Mouse (Mus musculus): ENCODE data around the gene Tns3. TPM values are rescaled to one million over a fixed set of nuclear protein-coding genes. Genes with fewer than 3 reads are reported as not detected.
A peak's percentile ranks its signal among the peaks of the same experiment; 100 is the strongest.

Tns3 gene
- 10 to 100 TPM; 29.6 to 30.6 TPM for total RNA-seq (2021)
- long read RNA-seq, experiment 1, partial matches to known transcripts = 1 of 6 reads
- long read RNA-seq, experiment 1, other reads (novel, unspliced or antisense) = 5 of 6 reads
- long read RNA-seq, experiment 2, full-length matches to known transcripts = 1 of 7 reads
- long read RNA-seq, experiment 2, partial matches to known transcripts = 1 of 7 reads
- long read RNA-seq, experiment 2, other reads (novel, unspliced or antisense) = 5 of 7 reads

DNA sequence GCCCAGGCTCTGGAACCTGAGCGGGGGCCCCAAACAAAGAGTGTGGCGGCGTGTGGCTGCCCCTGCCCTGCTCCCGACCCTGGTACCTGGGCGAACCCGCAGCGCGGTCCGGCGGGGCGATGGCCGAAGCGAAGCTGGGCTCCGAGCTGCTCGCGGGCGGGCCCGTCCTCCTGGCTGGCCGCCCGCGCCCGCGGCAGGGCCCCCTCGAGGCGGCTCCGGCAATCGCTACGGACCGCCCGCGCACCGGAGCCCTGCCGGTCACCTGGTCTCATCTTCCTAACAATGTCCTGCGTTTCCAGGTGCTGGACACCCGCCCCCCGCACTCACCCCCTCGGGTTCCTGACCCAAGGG, at the start of gene Tns3:
Tns3 (minus strand) TSS at position 143 of the 351 bp plus-strand sequence.
- peak in 1 of 2 experiments; percentile 59 for DNase-seq (ENCODE audit: low spot score in 2 of 2)

DNA sequence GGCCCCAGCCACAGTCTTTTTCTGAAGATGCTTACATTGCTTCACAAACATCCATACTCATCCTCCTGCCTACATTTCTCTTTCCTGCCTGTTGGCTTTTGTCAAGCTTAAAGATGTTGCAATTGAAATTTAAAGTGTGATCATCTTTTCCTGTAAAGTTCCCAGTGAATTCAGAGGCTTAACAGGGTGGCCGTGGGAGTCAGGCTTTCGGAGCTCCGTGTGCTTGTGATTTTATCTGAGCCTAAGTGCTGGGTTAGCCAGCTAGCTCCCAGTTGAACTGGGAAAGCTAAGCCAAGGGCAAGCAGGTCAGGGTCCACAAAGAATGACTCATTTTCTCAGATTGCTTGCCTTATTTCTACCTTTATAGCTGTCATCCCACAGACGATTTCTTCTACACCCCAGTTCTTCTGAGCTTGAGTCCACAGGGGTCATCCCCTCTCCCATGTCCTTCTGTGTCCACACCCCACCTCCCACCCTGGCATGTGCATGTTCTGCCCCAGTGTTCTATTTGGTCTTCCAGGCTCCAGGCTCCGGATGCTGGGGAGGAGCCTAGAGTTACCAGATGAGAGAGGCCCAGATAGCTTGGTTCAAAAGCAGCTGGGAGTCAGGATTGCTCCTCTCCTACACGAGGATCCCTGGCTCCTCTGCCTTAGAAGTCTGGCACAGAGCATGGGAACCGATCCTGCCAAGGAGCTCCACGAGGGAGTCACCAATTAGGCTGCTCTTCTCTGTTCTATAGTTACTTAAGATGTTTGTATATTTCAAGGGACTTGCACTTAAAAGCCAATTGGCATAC, 42.1 kb upstream of the Tns3 start:
- DNase-seq (ENCODE audit: low spot score in 2 of 2) = peak in 1 of 2 experiments; percentile 60

DNA sequence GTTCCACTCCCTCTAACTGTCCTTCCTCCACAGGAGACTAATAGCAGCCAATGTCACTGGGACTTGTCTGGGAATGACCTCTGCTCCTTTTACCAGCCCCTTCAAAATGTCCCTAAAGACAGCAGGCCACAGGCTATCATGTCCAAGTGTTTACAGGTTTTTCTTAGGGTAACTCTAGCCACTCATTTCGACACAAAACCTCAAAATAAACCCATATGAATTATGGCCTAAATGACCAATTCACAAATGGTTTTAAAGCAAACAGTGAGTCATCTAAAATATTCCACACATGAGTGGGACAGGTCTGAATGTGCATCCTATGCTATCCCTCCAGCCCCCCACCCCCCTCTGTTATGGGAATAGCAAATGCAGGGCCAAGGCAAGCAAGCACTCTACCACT, 40.8 kb upstream of the Tns3 start:
- DNase-seq (ENCODE audit: low spot score in 2 of 2) = no peak

DNA sequence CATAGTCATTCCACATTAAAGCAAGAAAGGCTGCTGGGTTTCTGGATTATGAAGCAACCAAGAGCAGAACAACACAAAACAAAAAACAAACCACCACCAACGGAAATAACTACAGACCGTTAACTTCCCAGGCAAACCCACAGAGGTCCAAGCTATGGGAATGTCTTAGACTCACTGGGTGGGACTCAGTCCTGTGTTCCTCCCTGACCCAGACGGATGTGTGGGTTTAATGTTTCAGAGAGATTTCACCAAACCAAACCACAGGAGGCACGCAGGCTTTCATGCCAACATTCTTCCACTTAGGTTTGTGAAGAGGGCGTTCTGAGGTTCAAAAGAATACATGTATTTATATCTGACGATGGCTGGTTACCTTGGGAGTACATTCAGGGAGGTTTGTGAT, 39.5 kb upstream of the Tns3 start:
- DNase-seq (ENCODE audit: low spot score in 2 of 2) = no peak

DNA sequence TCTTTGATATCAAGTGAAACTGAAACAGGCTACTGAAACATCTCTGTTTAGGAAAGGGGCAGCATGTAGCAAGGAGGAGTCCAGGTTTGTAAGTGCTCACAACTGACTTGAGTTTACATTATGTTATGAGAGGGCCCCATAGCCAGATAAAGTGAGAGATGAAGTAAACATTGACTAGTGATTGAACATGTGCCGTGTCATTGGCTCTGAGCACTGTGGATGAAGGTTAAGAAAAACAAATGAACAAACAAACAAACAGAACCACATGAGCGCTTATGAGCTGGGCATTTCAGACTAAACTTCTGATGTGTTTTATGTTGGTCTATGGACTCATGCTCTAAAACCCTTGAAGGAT, 38.2 kb upstream of the Tns3 start:
- DNase-seq (ENCODE audit: low spot score in 2 of 2) = no peak

DNA sequence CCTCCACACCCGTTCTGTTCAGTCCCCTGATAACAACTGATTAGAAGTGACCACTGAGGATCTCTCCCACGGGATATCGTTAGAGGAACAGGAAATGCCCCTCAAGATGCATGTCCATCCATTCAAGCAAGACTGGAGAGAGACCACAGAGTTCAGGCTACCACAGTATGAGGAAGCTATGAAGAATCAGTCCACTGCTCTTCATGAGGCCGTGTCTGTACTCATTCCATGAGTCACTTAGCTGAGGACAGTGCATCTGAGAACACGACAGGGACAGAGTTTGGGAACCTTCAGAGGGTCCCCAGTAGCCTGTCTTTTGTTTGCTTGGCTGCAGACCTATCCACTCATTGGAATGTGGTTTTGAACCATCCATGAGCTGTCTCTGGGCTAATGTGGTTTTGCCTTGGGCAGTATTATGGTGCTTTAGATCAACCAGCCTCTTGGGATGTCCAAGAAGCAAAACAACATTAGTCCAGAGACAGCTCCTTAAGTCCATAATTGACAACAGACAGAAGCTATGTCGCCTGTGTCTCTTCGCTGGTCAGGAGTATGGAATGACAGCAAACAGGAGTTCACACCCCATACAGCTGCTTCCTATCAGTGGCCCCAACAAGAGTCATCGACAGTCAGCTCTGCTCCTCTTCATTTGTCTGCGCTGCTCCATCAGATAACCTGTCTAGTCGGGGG, 37.7 kb upstream of the Tns3 start:
- DNase-seq (ENCODE audit: low spot score in 2 of 2) = no peak

DNA sequence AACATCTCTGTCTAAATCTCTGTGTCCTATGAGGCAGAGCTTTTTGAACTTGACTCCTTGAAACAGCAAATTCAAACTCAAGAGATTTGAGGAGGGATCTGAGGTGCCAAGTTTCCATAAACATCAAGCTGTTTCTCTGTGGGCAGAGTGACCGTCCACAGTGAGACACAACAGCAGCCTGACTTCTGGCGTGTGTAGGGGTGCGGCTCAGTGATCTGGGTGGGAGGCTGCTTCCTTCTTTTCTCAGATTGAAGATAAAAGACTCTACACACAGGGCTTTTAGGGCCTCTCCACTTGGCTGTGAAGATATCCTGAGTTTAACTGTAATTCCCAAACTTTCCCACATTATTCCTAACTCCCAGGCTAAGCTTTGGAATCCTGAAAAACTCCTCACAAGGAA, 37.1 kb upstream of the Tns3 start:
- DNase-seq (ENCODE audit: low spot score in 2 of 2) = no peak

DNA sequence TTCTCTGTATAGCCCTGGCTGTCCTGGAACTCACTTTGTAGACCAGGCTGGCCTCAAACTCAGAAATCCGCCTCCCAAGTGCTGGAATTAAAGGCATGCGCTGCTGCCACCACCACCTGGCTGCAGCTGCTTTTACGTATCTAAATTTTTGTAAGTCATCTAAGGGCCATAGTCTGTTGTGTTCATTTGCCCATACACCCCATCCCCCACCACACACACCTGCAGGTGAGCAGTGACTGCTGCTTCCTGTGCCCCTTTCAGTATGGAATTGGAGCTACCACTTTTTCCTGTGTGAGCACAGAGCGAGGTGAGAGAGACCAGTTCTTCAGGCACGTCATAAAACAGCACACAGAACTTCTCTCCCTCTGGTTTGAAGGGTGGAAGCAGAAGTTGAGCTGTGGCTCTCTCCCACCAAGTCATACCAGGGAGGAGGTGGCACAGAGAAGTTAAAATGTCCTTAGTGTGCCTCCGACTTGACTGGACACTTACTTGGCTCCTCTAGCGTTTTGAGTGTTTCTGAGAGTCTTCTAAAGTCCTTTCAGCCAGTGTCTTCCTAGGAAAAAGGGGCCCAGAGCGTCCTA, 36.4 kb upstream of the Tns3 start:
- no peak for DNase-seq (ENCODE audit: low spot score in 2 of 2)

DNA sequence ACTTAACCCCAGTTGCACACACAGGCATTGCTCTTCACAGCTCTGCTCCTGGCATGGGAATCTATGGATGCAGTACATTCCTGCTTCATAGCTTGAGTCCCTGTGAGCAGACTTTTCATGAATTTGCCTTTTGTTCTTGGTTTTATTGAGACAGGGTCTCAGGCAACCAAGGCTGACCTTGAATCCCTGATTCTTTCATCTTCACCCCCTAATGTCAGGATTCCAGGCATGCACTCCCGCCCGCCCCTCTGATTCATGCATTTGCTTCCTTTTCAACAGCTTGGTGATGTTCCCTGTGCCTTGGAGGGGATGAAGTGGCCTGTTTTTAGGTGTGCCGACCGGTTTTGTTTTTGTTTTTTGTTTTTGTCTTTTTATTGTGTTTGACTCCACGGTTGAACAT, 35.4 kb upstream of the Tns3 start:
- DNase-seq (ENCODE audit: low spot score in 2 of 2) = no peak

DNA sequence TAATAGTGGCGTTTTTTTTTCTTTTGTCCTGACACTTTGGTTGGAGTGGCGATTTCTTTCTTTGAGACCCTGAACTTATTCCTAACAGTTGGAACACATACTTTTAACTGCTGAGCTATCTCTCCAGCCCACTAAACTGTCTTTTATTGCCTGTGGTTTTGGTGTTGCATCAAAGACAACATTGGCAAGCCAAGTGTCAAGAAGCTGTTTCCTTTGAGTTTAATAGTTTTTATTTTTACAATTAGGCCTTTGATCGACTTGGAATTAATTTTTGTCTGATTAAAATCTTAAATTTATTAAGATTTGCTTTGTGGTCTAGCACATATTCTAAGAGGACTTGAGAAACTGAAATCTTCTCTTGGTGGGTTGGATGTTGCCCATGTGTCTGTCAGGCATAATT, 33.3 kb upstream of the Tns3 start:
- DNase-seq (ENCODE audit: low spot score in 2 of 2) = no peak

DNA sequence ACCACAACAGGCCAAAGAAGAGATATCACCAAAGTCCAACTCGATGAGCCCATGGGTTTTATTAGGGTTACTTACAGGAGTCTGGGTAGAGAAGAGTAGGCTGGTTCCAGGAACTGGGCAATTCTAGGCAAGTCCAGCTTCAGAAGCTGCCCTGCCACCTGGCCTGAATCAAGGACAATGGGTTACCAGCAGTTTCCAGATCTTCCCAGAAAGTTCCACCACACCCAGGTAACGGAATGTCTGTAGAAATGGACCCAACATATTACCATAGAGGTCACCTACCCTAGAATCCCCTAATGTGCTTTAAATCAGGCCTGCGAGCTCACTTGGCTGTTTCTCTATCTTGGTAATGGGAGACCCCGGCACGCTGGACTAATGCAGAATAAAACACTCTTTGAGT, 29.8 kb upstream of the Tns3 start:
- no peak for DNase-seq (ENCODE audit: low spot score in 2 of 2)

DNA sequence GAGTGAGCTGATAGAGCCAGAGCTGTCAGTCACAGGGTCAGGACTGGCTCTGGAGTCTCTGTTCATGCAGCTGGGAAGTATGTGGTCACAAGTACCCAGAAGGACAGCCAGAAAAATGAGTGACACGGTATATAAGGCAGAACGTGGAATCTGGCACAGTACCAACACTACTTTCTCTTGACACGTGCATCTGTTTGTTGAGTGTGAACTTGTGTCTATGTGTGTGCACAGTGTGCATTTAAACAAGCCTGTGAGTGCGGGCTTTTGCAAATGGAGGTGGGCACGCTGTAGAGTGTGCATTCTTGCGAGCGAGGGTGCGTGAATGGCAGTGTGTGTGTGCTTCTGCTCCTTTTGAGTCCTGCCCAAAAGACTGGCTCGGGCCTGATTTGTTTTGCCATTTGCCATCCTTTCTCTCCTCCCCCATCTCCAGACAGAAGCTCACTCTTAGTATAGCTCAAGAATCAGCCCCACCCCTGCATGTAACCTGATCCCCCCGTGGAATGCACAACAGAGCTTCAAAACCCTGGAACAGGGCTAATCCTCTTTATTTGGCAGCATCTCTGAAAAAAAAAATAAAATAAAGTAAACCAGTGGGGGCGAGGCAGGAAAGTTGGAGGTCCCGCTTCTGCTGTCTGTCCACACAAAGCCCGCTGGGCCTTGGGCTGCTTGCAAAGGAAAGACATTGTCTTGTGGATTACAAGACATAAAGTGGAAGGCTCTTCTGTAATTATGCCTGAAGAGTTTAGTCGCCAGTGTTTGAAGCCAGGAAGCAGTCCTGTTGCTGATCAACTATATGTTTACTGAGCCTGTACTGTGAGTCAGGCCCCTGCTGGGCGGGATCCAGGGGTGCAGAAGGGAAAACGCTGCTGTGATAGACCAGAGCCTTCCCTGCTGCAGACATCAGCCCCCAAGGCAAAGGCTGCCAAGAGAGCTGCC, 28.5 kb upstream of the Tns3 start:
- peak; percentile 29 to 47 for DNase-seq (ENCODE audit: low spot score in 2 of 2)

DNA sequence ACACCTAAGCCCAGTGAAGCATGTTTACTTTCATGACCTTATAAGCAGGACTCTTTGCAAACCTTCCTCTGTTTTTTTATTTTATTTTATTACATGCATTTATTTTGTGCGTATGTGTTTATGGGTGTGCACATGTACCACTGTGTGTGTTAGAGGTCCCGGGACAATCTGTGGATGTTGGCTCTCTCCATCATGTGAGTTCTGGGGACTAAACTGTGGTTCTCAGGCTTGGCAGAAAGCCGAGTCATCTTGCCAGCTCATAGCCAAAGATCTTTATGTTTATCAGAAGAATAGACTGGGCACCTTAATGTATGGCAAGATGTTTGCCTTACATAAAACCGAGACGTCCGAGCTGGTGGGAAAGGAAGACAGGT, 27.8 kb upstream of the Tns3 start:
- no peak for DNase-seq (ENCODE audit: low spot score in 2 of 2)

DNA sequence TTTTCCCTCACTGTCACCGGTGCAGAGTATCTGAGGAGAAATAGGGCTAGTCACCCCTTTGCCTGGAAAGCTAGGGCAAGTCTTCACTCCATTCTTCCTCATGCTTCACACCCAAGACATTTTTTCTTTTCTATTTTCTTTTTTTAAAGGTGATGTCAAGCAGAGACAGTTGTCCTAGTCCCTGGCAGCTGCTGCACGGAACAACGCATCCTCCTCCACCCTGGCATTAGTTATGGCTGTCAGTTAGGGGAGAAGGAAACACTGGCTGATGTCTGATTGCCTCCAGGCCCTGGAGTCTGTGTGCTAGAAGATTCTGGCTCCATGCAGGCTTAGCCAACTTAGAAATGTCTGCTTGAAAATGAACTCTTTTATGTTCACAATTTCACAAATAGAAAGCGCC, 27.3 kb upstream of the Tns3 start:
- DNase-seq (ENCODE audit: low spot score in 2 of 2) = no peak

DNA sequence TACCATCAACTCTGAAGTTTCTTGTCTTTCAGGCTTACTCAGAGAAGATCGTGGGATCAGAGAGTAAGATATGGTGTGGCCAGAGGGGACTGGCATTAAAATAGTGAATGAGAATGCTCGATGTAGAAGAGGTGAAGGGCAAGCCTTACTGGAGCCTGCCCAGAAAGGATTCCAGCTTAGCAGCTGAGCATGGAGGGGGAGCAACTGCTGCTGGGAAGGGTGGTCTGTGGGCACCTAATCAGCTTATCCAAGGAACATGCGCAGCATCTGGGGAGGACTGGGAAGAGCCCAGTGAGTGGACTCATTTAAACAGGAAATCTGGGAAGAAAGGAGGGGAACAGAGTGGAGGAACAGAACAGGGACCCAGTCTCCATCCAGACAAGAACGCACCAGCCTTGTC, 26.3 kb upstream of the Tns3 start:
- DNase-seq (ENCODE audit: low spot score in 2 of 2) = no peak

DNA sequence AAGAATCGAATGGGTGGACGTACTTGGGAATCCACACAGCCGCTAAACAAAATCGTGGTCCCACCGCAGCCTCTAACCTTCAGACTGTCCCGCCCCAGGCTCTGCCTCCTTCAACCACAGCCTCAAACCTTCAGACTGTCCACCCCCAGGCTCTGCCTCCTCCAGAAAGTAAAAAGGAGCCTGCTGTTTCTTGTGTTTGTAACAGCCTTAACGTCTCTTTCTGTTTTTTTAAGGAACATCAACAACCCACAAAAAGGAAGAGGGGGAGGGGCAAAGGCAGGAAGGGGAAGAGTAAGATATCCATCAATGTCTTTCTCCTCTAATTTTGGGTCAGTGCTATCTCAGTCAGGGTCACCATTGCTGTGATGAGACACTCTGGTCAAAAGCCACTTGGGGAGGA, 25.2 kb upstream of the Tns3 start:
- no peak for DNase-seq (ENCODE audit: low spot score in 2 of 2)

DNA sequence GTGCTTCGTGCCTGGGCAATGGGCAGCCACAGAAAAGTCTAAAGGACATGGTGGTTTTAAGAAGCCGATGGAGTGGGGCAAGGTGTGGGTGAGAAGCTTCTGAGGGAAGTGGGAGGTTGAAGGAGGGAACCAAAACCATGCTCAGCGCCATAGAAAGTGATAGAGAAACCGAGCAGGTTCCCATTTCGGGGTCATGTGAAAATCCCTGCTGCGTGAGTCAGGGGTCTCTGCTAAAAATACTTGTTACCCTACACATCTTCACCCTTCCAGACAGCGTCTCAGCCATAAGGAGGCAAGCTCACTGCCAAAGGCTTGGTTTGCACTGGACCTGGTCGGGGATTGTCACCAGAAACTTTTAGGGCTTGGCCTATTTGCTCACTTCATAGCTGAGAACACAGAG, 24.6 kb upstream of the Tns3 start:
- DNase-seq (ENCODE audit: low spot score in 2 of 2) = no peak

DNA sequence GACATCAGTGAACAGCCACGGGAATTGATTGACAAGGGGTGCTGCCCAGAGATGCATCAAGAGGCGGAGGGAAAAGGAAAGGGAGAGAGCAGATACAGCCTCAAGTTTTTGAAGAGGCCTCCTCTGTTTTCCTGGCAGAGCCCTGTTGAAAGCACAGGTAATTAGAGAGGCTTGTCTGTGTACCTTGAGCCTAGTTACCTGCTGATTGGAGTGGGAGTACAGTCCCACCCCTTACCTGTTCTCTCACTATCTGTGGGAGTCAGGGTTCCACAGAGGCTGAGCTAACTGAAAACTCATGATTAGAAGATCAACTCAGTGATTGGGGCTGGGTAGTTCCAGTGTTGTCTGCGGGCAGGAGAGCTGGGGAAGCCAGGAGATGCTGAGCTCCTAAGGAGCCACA, 22.2 kb upstream of the Tns3 start:
- no peak for DNase-seq (ENCODE audit: low spot score in 2 of 2)

DNA sequence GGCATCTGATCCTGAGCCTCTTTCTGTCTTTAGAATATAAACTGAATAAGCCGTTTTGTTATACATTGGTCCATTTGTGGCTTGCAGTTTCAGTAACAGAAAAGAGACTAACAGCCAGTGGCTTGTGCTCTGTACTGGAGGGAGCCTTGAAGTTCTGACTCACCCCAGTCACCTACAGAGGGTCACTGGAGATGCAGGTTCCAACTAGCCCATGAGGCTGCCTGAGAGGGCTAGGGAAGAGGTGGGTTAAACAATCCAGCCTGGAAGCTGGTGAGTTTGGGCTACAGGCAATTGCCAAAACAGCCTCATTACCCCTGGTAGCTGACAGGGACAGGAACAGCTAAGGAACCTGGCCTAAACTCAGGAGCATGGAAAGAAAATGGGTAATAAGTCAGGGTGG, 21.7 kb upstream of the Tns3 start:
- no peak for DNase-seq (ENCODE audit: low spot score in 2 of 2)

DNA sequence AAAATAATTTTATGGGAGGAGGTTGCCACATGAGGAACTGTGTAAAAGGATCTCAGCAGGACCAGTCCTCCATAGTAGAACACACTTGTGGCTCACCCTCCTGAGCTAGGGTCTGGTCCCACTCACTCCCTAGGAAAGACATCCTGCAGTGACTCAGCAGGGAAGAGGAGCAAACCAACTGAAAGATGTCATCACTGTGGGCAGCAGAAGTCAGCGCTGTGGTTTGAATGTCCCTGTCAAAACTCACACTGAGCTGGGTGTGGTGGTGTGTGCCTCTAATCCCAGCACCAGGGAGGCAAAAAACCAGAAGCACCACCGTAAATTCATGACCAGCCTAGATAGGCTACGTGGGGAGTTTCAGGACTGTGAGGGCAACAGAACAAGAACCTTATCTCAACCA, 20.9 kb upstream of the Tns3 start:
- no peak for DNase-seq (ENCODE audit: low spot score in 2 of 2)

DNA sequence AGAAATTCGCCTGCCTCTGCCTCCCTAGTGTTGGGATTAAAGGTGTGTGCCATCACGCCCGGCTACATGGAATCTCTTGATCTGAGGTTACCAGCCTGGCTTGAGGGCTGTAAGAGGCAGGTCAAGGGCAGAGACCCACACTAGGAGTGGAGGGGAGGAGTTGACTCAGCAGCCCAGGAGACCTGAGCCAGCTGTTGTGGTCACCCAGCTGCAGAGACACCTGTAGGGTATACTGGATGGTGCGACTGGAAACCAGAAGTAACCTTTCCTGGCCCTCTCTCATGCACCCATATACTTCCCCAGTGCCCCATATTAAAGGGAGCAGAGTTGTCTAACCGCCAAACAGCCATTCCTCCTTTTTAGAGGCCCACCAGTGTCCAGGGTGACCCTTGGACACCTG, 19.9 kb upstream of the Tns3 start:
- DNase-seq (ENCODE audit: low spot score in 2 of 2) = no peak
